Mouse (Mus musculus) erythroid progenitor cell, adult 5-6 weeks (primary cell): Measurements from ENCODE around the gene Sigirr. TPM values are rescaled to one million over a fixed set of nuclear protein-coding genes. Genes with fewer than 3 reads are reported as not detected.

Experiments used
- ATAC-seq: replicated peaks from 2 replicates; pipeline ENCODE4 v1.8.0; 2016; ENCODE audit warnings: moderate number of reproducible peaks, mild to moderate bottlenecking, moderate TSS enrichment, inconsistent platforms; ENCODE audit not compliant: poor library complexity, low FRiP score, severe bottlenecking
- total RNA-seq, 2 experiments: library from RNA; stranded (forward) in 1 of 2; stranded (reverse) in 1 of 2; fragments of 150-400 nt in 1 of 2; fragments of 186-747, 209-891 nt in 1 of 2; gene quantifications; 2 replicates each; pipeline versions ENCODE4 v1.2.3 to v1.2.4; 2015 to 2017; ENCODE audit warnings: low replicate concordance in 2 of 2

Sigirr gene
- total RNA-seq, 2 experiments from 2014 or later = 4.2 TPM; not detected in 1

DNA sequence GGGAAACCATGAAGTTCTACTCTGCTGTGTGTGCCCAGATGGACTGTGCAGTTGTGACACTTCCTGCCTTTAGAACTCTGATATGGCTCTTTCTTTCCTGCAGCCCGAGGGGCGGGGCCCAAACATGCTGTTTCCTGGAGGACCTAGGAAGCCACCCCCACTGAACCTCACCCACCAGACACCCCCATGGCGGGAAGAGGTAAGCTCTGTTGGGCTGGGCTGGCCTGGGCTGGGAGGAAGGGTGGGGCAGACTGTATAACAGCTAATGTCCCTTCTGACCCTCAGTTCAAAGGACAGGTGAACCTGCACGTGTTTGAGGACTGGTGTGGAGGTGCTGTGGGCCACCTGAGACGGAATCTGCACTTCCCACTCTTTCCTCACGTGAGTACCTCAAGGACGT lies 36.2 kb downstream of the Sigirr start:
- ATAC-seq = no peak

- ATAC-seq = no peak
These were observed 37.0 kb downstream of the Sigirr start for GRCm38 (mm10) chr7:141063353-141063752.

GRCm38 (mm10) chr7:141062525-141062924 lies 37.8 kb downstream of the Sigirr start:
- no peak for ATAC-seq

DNA sequence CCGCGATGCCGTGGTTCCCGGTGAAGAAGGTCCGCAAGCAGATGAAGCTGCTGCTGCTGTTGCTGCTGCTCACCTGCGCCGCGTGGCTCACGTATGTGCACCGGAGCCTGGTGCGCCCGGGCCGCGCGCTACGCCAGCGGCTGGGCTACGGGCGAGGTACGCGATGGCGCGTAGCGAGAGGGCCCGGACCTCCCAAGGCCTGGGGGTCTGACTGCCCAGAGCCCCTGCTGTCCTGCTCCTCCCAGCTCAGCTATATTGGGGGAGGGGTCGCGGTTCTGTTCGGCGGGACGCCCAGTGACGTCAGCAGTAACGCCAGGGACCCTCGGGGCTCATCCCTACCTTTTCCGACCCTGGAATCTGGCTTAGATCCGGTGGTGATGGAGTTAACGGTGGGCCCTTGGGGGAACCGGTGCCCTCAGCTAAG lies 39.1 kb downstream of the Sigirr start:
- no peak for ATAC-seq

- ATAC-seq = 0 out of 2 replicates have a peak, but pooled peaks have one; percentile 44
These were observed 39.7 kb downstream of the Sigirr start, which contains the start of gene B4galnt4 for GRCm38 (mm10) chr7:141060426-141061242. Gene B4galnt4 (plus strand): TSS chr7:141061104.

DNA sequence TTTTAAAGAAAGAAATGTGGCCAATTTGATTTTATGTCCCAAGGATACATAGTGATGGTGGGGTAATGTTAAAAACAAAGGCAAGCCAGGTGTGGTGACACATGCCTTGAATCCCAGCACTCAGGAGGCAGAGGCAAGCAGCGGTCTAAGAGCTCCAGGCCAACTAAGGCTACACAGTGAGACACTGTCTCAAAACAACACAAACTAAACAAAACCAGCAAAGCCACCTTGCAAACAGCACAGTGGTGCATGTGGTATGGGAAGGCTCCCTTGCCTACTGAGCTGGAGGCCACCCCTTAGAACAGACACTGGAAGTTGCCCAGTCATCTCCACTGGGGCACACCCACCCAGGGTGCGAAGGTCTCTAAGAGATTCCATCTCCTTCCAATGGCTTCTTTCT lies 40.4 kb downstream of the Sigirr start:
- ATAC-seq = no peak

GRCm38 (mm10) chr7:141058601-141059341 lies 41.6 kb downstream of the Sigirr start:
- no peak for ATAC-seq

GRCm38 (mm10) chr7:141057541-141057940 lies 42.8 kb downstream of the Sigirr start:
- no peak for ATAC-seq

- no peak for ATAC-seq
These were observed 43.4 kb downstream of the Sigirr start for GRCm38 (mm10) chr7:141056976-141057375.

GRCm38 (mm10) chr7:141055785-141056184 lies 44.6 kb downstream of the Sigirr start:
- ATAC-seq = no peak

GRCm38 (mm10) chr7:141052421-141052820 lies 48.0 kb downstream of the Sigirr start:
- ATAC-seq = no peak

DNA sequence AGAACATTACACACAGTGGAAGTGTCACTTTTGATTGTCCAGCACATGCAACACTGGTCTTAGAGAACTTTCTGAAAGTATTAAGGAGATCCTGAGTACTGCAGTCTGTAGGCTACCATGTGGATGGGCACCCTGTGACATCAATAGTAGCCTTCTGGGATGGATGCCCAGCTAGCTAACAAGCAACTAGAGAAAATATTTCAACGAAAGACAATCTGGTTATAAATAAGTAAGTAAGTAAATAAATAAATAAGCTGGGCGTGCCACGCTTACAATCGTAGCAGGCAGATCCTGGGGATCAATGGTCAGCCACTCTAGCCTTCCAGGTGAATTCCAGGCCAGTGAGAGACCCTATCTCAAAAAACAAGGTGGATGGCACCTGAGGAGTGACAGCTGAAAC lies 48.4 kb downstream of the Sigirr start:
- ATAC-seq = no peak

DNA sequence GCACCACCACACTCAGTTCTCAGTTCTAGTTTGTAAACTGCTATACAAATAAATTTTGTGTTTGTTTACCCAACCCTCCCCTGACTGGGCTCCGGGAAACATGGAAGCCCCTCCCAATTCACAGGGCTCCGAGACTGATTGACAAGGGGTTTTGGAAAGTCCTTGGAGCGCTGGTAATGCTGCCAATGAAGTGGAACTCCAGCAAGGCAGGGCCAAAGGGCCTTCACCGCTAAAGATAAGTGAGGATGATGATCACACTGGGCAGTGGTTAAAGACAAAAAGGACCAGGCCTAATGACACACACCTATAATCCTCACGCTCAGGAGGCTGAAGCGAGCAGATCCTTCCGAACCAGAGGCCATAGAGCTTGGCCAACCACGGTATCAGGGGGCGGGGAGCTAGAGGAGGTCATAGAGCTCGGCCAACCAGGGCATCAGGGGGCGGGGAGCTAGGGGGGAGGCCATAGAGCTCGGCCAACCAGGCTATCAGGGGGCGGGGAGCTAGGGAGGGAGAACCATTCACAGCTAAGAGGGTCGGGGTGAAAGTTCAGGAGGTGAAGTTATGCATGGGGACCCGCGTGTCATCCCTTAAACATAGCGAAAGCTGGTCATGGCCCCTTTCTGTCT lies 49.2 kb downstream of the Sigirr start:
- ATAC-seq = no peak

DNA sequence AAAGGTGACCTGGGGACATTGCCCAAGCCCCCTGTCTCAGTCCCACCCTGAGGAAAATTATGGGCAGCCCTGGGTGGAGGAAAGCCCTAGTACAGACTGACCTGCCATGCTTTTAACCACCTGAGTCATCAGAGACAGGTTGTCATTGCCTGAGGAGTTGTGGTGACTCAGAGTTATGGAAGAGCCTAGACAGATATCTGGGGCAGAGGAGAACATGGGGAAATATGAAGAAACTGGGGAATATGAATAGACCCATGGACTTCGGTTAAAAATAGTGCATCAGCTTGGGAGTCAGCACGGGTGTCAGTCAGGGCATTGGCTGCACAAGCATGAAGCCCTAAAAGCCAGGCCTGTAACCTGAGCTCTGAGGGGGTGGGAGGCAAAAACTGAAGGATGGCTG lies 51.0 kb downstream of the Sigirr start:
- no peak for ATAC-seq

- peak; percentile 76 for ATAC-seq
These were observed 51.9 kb downstream of the Sigirr start for GRCm38 (mm10) chr7:141048226-141049218.

GRCm38 (mm10) chr7:141047581-141048225 lies 52.7 kb downstream of the Sigirr start:
- ATAC-seq = no peak

- ATAC-seq = peak; percentile 62
These were observed 53.3 kb downstream of the Sigirr start for GRCm38 (mm10) chr7:141046931-141047580.

DNA sequence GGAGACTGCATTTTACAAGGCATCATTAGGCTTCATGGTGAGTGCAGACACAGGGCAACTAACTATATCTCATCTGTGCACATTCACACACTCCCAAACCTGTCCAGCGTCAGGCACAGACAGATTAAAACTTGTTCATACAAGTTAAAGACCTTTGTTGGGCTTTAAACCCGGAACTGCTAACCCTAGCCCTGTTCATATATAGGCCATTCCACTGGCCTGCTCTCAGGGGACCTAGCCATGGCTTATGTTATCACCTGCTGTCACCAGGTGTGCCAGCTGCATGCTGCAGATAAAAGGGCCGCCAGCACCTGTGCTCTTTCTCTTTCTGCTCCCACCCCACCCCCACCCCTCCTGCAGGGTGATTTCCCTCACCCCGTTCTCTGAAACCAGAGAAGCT lies 57.8 kb downstream of the Sigirr start:
- ATAC-seq = peak; percentile 70
